Mouse (Mus musculus): Measurements from ENCODE around the gene Mgat5. TPM values are rescaled to one million over a fixed set of nuclear protein-coding genes. Genes with fewer than 3 reads are reported as not detected.

Mgat5 gene
- polyA plus RNA-seq, 1 experiment, result not detected

DNA sequence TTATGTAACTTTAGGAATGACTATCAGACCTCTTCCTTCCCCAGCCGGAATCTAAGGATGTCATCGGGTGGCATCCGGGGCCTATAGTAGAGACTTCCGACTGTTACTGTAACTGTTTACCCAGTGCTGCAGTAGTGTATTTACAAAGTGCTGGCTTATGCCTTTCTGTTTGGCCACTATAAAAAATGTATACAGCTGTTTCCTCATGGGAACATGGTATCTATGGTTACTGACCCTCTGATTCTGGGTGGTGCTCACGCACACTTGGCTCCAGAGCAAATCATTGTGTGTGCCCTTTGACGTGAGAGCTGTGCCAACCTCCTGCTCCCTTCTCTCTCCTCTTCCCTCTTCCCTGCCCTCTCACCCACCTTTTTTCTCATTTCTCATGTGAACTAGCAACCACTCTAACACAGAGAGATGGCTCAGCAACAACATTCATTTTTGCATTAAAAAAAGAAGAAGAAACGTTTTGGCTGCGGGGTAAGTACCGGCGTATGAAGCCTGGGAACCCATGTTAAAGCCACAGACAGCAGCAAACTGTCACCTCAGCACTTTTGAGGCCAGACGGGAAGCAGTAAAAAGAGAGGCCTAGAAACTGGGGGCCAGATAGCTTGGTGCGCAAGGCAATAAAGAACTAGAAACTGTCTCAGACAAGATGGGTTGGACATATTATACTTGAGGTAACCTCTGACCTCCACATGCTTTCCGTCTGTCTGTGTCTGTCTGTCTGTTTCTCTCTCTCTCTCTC is 65.6 kb downstream of the Mgat5 start:
- no peak for TF ChIP-seq GATA1 (IDR thresholded peaks at IDR 0.05; ENCODE audit: low read length)

DNA sequence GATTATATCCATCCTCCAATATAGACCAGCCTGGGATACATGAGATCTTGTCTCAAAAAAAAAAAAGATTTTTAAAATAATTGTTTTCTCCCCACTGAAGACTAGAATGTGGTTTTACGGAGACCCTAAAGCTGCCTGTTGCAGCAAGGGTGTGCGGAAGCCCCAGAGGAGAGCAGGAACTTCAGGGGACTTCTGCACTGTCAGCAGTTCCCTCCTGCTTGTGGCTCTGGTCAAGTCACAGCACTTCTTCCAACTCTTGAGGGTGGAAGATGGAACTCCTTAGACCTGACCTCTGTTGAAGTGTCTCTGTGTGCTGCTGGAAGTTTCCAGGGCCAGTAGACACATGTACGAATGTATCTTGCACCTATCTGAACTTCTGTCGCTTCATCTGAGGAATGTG is 66.3 kb downstream of the Mgat5 start:
- no peak for TF ChIP-seq GATA1 (IDR thresholded peaks at IDR 0.05; ENCODE audit: low read length)

DNA sequence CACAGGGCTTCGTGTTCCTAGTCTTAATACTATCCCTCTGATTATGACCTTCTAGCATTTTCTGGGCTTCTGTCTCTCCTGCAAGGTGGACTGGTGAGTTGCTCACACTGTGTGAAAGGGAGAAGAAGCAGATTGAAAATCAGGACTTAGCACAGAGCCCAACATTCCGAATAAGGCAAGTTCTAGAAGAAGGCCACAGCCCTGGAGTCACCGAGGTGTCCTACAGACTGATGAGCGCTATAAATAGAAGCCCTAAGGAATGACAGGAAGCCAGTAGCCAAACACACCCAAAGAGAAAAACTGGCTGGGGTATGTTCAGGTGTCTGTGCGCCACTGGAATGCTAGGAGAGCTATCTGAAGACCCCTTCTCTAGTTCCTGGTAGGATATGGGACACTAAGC is 68.5 kb downstream of the Mgat5 start:
- TF ChIP-seq GATA1 (IDR thresholded peaks at IDR 0.05; ENCODE audit: low read length), result no peak

DNA sequence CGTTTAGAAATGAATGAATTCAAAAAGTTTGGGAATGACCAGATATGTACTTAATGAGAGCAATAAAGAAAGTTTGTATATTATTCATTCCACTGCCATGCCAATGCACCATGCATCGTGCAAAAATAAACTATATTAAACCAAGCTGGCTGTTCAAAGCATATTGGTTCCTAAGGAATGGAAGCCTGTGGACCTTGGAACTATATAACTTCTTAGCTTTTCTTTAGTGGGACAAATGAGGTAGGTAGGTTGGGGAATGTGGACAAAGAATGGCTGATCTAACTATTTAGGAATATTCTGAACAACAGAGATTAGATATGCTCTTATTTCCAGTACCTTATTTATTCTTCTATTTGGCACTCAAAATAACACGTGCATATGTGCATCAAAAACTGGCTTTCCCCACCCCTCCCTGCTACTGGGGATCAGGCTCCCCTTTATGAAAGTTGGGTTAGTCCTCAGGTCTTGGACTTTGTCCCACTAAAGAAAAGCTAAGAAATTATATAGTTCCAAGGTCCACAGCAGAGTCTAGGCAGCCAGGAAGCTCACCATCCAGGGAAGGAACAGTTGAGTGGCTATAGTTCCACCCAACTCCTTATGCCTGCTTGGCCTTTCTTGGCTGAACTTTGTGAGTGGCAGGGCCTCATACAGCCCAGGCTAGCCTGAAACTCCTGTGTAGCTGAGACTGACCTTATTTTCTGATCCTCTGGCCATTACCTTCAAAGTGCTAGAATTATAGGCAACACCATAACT is 70.9 kb downstream of the Mgat5 start:
- TF ChIP-seq GATA1 (IDR thresholded peaks at IDR 0.05; ENCODE audit: low read length), result no peak

DNA sequence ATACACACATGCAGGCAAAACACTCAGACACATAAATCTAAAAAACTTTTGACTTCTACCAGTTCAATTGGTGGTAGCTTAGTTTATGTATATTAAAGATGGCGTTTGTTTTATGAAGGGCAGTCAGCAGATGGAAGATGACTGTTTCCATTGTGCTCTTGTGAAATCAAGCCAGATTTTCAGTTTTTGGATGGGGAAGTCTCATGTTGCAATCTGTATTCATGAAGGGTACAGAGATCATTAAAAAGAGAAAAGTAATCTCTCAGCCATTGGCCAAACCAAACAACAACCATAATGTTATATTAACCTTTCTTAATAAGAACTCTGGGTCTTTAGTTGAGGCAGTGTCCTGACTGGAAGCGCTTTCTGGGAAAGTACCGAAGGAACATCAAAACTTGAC is 73.3 kb downstream of the Mgat5 start:
- no peak for TF ChIP-seq GATA1 (IDR thresholded peaks at IDR 0.05; ENCODE audit: low read length)

DNA sequence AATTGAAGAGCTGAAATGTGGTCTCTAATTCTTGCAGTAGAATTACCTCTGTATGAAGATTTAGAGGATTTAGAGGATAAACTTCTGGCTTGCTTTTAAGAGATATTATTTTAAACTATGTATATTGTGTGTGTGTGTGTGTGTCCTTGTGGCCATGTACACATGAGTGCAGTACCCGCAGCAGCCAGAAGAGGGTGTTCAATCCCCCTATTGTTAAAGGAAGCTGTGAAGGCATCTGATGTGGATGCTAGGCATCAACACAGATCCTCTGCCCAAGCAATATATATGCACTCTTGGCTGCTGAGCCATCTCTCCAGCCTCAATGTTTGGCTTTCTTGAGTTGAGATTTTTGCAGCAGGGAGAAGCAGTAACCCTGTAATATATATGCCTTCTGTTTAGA is 75.4 kb downstream of the Mgat5 start:
- no peak for TF ChIP-seq GATA1 (IDR thresholded peaks at IDR 0.05; ENCODE audit: low read length)

DNA sequence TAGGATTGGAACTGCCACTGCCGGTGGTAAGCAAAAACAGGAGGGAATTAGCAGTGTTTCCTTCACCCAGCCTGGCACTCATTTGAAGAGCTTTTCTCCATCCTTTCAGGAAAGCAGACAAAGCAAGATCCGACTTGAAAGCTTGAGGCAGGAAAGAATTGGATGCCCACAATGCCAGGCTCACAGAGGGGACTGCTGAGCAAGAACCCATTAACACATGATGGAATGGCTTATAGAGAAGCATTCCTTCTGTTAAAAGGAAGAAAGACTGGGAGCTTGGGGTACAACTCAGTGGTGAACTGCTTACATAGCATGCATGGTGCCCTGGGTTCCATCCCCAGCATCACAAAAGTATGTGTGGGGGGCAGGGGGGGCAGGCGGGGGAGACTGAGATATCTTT is 80.2 kb downstream of the Mgat5 start:
- TF ChIP-seq GATA1 (IDR thresholded peaks at IDR 0.05; ENCODE audit: low read length), result no peak

DNA sequence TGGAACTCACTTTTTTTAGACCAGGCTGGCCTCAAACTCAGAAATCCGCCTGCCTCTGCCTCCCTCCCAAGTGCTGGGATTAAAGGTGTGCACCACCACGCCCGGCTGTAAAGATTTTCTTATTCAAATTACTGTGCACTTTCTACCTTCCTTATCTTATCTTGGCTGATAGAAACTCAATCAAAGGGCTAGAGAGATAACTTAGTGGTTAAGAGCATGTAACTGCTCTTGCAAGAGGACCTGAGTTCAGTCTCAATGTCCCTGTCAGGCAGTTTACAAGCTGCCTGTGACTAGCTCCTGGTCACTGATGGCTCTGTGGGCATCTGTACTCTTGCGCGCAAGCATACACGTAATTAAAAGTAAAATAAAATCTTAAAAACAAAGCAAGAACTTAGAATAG is 82.7 kb downstream of the Mgat5 start:
- no peak for TF ChIP-seq GATA1 (IDR thresholded peaks at IDR 0.05; ENCODE audit: low read length)

DNA sequence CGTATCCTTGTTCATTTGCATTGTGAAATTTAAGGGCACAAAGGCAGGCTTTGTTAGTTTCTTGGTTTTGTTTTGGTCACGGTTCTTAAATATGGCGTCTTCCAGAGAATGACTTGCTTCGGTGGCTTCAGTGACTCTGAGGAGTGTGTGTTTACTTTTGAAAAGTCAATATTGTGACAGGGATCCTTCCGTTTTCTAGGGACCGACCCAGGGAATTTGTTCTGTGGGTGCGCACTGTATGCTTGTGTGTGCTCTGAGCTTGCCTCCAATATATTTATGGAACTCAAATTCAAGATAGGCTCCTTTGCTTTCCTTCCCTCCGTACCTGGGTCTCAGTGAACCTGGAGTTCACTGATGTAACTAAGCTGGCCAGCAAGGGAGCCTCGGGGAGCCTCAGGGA is 86.1 kb downstream of the Mgat5 start:
- no peak for TF ChIP-seq GATA1 (IDR thresholded peaks at IDR 0.05; ENCODE audit: low read length)

DNA sequence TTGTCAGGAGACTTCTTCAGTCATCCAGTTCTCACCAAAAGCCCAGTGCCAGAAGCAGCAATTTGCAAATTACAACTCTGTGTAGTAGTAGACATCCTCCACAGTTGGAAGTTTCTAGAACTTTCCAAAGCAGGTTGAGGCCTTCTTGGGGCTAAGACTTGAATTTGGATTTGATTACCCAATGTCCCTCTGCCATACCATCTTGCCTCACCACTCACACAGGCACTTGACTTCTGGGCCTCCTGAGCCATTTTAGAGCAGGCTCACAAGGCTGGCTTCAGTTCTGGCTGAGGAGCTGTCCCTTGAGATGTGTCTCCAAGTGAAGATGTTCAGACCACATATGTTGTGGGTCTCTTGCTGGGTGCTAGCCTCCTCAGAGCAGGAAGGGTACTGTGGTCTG is 86.9 kb downstream of the Mgat5 start:
- TF ChIP-seq GATA1 (IDR thresholded peaks at IDR 0.05; ENCODE audit: low read length), result no peak

DNA sequence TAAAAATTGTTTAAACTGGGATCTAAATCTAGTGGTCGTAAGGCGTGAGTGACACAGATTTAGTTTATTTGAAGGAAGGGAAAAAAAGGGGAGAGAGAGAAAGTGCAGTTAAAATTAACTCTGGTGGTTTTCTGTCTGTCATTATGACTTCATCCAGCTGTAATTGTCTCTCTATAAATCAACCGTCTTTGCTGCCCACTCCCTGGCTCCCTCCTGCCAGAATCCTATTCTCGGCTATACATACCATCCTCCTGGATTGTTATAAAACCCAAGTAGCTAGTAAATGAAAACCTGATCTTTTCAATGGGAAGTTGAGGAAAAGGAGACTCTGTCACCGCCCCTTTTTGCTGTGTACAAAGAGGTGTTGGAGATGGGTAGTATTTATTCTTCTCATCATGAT is 88.5 kb downstream of the Mgat5 start:
- no peak for TF ChIP-seq GATA1 (IDR thresholded peaks at IDR 0.05; ENCODE audit: low read length)

DNA sequence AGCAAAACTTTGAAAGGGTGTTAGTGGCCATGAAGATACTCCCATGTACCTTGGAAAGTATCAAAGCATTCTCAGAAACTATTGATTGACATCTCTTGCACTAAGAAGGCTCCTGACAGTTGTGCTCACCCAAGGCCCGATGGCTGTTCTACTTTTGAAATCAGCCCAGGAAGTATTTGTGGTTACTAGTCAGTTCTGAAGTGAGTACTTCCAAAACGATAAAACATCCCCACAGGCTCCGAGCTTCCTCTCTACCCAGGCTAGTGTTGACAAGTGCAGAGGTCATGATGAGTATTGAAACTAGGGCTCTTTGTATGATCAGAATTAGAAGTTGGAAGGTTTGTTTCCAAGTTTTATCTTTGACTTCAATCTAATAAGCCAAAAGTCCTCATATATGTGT is 92.0 kb downstream of the Mgat5 start:
- TF ChIP-seq GATA1 (IDR thresholded peaks at IDR 0.05; ENCODE audit: low read length), result no peak

DNA sequence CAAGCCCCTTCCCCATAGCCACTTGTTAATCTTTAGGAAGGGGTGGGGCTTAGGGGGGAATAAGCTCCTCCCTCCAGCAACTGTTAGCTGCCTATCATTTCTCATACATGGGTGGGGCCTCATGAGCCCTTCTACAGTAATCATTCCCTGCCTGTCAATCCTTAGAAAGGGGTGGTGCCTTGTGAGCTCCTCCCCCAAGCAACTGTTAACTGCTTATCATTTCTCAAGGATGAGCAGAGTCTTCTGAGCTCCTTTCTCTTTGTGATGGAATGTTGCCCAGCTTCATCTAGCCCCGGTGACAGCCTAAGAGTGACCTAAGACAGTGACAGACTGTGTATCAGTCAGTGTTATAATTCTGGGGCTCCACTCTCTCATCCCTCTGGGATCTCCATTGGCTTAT is 95.0 kb downstream of the Mgat5 start:
- TF ChIP-seq GATA1 (IDR thresholded peaks at IDR 0.05; ENCODE audit: low read length), result no peak

DNA sequence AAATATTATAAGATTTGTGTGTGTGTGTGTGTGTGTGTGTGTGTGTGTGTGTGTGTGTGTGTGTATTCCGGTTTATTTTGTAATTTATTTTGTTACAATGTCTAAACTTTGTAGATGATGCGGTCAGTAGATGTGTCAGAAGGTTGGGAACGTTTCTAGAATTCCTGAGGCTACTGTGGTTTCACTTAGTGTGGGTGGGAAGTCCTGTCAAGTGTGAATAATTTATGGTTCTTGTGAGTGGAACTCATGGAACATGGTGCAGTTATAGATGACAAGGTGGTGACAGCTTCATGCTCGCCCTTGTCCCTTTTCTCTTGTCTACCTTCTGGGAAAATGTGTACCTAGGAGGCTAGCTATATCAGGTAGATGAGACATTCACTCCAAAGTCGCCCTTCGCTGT is 96.2 kb downstream of the Mgat5 start:
- no peak for TF ChIP-seq GATA1 (IDR thresholded peaks at IDR 0.05; ENCODE audit: low read length)

DNA sequence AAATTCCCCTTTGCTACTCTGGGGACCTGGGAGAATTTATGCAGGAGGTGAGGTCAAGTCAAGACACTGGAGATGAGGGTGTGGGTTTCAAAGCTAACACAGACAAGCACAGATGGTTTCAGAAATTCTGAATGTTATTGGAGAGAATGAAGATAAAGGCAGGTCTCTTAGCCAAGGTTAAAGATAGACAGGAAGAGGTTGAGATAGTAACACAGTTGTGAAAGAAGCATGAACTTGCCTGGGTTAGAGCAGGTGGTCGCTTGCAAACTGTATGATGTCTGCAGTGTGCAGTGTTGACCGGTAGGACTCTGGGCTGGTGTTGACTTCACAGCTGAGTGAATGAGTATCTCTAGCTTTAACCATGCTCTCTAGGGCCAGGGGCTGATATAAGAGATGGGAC is 97.8 kb downstream of the Mgat5 start:
- no peak for TF ChIP-seq GATA1 (IDR thresholded peaks at IDR 0.05; ENCODE audit: low read length)

DNA sequence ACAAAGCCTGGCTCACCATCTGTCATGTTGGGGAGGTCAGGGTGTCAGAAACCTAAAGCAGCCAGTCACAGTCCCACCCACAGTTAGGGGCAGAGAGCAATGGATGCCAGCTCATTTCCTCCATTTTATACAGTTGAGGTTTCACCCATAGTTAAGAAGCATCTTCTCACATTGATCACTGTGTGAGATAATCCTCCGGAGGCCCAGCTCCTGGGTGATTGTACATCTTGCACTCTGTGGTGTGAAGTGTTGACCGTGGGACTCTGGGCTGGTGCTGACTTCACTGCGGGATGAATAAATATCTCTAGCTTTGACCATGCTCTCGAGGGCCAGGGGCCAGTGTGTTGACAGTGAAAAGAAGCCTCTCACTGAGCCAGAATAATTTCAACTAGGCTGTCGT is 99.0 kb downstream of the Mgat5 start:
- no peak for TF ChIP-seq GATA1 (IDR thresholded peaks at IDR 0.05; ENCODE audit: low read length)

DNA sequence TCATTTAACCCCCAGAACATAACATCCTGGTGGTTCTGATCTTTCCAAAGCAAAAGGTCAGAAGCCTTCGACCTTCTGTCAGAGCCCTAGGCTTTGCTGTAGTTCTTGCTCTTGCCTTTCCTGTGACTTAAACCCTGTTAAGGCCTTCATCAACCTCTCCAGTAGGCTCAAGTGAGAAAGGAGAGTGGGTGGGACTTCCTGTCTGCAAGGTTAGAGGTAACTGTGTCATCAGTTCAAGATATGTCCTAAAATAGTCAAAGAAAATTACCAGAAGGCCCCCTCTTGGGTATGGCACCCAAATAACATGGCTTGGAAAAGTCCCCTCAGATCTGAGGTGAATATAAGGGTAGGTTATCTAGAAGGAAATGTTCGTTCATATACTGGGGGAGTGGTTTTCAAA is 99.5 kb downstream of the Mgat5 start:
- TF ChIP-seq GATA1 (IDR thresholded peaks at IDR 0.05; ENCODE audit: low read length), result no peak

Data from G1E-ER4 (cell line).